Mouse (Mus musculus) small intestine, adult 2 months (tissue): ENCODE data around the gene Gm3250. TPM values are rescaled to one million over a fixed set of nuclear protein-coding genes. Genes with fewer than 3 reads are reported as not detected.
"Not testable (repeated sequence)": the region's sequence is repeated elsewhere in the genome, so short reads cannot be mapped to it uniquely, and the experiment has no call there.

Experiments used
- H3K27ac ChIP-seq: fragments of 200-500 bp; 2 replicates; pipeline ENCODE4 v1.5.1; 2012; ENCODE audit warnings: low read depth, low read length, control low read depth, inconsistent platforms; ENCODE audit not compliant: insufficient read depth
- H3K27me3 ChIP-seq: fragments of 200-500 bp; 2 replicates; pipeline ENCODE4 v1.6.1; 2012; ENCODE audit warnings: mild to moderate bottlenecking, moderate library complexity, low read length, inconsistent platforms; ENCODE audit not compliant: control insufficient read depth, insufficient read depth
- H3K36me3 ChIP-seq: fragments of 200-500 bp; 2 replicates; pipeline ENCODE4 v1.6.1; 2012; ENCODE audit warnings: mild to moderate bottlenecking, low read length, control low read depth, inconsistent platforms; ENCODE audit not compliant: control insufficient read depth, insufficient read depth
- H3K4me1 ChIP-seq: fragments of 200-500 bp; 2 replicates; pipeline ENCODE4 v1.6.1; 2012; ENCODE audit warnings: low read length, inconsistent platforms, mixed read lengths; ENCODE audit not compliant: control insufficient read depth, insufficient read depth, insufficient read length
- H3K4me3 ChIP-seq: fragments of 200-500 bp; 2 replicates; pipeline ENCODE4 v1.5.1; 2012; ENCODE audit warnings: low read depth, mild to moderate bottlenecking, control low read depth, inconsistent platforms, low read length, moderate library complexity
- CTCF ChIP-seq: fragments of 200-500 bp; IDR thresholded peaks from 2 replicates; pipeline ENCODE4 v1.5.1; 2012; ENCODE audit warnings: low read depth, mild to moderate bottlenecking, control low read depth, inconsistent platforms, low read length, moderate library complexity, mixed read lengths; ENCODE audit not compliant: insufficient replicate concordance, insufficient read length; ENCODE audit errors: extremely low read depth
- POLR2A ChIP-seq: fragments of 200-500 bp; IDR thresholded peaks from 2 replicates; pipeline ENCODE4 v1.6.1; 2012; ENCODE audit warnings: low read depth, mild to moderate bottlenecking, control low read depth, inconsistent platforms, low read length, moderate library complexity
- WGBS: fragments of 180-500 bp; shearing (Covaris S2); methylation state at CpG from one replicate; pipeline ENCODE4 v1.1.7; 2018; 5-methylcytosine and 5-hydroxymethylcytosine counted together
- polyA plus RNA-seq: library from polyadenylated mRNA; depleted of rRNA; stranded (reverse); fragments of >200 nt; gene quantifications from 2 replicates; pipeline ENCODE4 v1.2.3, GENCODE M21; 2012; rRNA removed

The Gm3250 gene
- polyA plus RNA-seq: not detected in 2 replicates

- not testable (repeated sequence) for H3K27me3 ChIP-seq, H3K4me3 ChIP-seq, H3K36me3 ChIP-seq, H3K4me1 ChIP-seq, H3K27ac ChIP-seq
- WGBS: 50% methylated on average over 1 of the region's 1 CpGs
Observed at GRCm38 (mm10) chr10:77782442-77782841, at the start of gene Gm3250. Gm3250 (minus strand) TSS chr10:77782542.

GRCm38 (mm10) chr10:77826951-77827350 lies 44.6 kb upstream of the Gm3250 start, which contains the start of gene Krtap10-4:
Krtap10-4 (minus strand) TSS chr10:77827095.
- Histone ChIP-seq H3K36me3 (no peaks in the 10 kb centered on the region), H3K4me3 (no peak within 1 kb of the TSS), H3K27ac (no peak within 1 kb of the TSS), H3K4me1 (no peaks in the 10 kb centered on the region), H3K27me3 (no peaks in the 10 kb centered on the region)
- WGBS: 57% methylated on average over 6 of the region's 6 CpGs
- TF ChIP-seq CTCF: no peak
- no peak for TF ChIP-seq POLR2A

- Histone ChIP-seq H3K4me1 (no peaks in the 10 kb centered on the region), H3K4me3 (no peak overlapping the region), H3K27me3 (no peaks in the 10 kb centered on the region), H3K27ac (no peak overlapping the region), H3K36me3 (no peaks in the 10 kb centered on the region)
- TF ChIP-seq POLR2A: no peak
- no peak for TF ChIP-seq CTCF
- 60% methylated on average over 4 of the region's 4 CpGs for WGBS
Observed at GRCm38 (mm10) chr10:77819203-77819602, 36.9 kb upstream of the Gm3250 start.

GRCm38 (mm10) chr10:77818523-77818922 lies 36.2 kb upstream of the Gm3250 start:
- H3K4me1 ChIP-seq: no peaks in the 10 kb centered on the region
- over 99% methylated on average over 4 of the region's 4 CpGs for WGBS
- H3K27me3 ChIP-seq: no peaks in the 10 kb centered on the region
- H3K27ac ChIP-seq: no peak overlapping the region
- no peaks in the 10 kb centered on the region for H3K36me3 ChIP-seq
- no peak for TF ChIP-seq CTCF
- H3K4me3 ChIP-seq: no peak overlapping the region

- H3K36me3 ChIP-seq: no peaks in the 10 kb centered on the region
- whole genome bisulfite sequencing: 21% methylated on average over 5 of the region's 5 CpGs
- peak; percentile 66; the same call in 1 of the 2 replicates for TF ChIP-seq CTCF
- no peak for TF ChIP-seq POLR2A
- no peak overlapping the region for H3K27ac ChIP-seq
- H3K4me3 ChIP-seq: no peak overlapping the region
- H3K4me1 ChIP-seq: no peaks in the 10 kb centered on the region
- no peaks in the 10 kb centered on the region for H3K27me3 ChIP-seq
Observed at GRCm38 (mm10) chr10:77815514-77815913, 33.2 kb upstream of the Gm3250 start.

GRCm38 (mm10) chr10:77814382-77814781 lies 32.0 kb upstream of the Gm3250 start, which contains the start of gene Gm2696:
Gm2696 (plus strand) TSS chr10:77814682.
- TF ChIP-seq POLR2A: no peak
- TF ChIP-seq CTCF: no peak

GRCm38 (mm10) chr10:77811743-77812142 lies 29.4 kb upstream of the Gm3250 start, which contains the start of gene Gm9507:
Gm9507 (minus strand) TSS chr10:77811843.
- 55% methylated on average over 5 of the region's 5 CpGs for WGBS
- Histone ChIP-seq H3K4me3 (no peak within 1 kb of the TSS), H3K27me3 (no peaks in the 10 kb centered on the region), H3K4me1 (no peaks in the 10 kb centered on the region), H3K27ac (no peak within 1 kb of the TSS), H3K36me3 (no peaks in the 10 kb centered on the region)
- TF ChIP-seq CTCF: no peak
- no peak for TF ChIP-seq POLR2A

More at GRCm38 (mm10) chr10:77814382-77814781, 32.0 kb upstream of the Gm3250 start, which contains the start of gene Gm2696:
- Histone ChIP-seq H3K4me1 (no peaks in the 10 kb centered on the region), H3K27ac (no peak within 1 kb of the TSS), H3K36me3 (no peaks in the 10 kb centered on the region), H3K4me3 (no peak within 1 kb of the TSS), H3K27me3 (no peaks in the 10 kb centered on the region)
- 41% methylated on average over 4 of the region's 4 CpGs for WGBS

- Histone ChIP-seq H3K27ac (no peak overlapping the region), H3K4me3 (no peak overlapping the region), H3K27me3 (no peaks in the 10 kb centered on the region), H3K4me1 (0 out of 2 replicates have a peak, but pooled peaks cover under 1% of the 10 kb centered on the region), H3K36me3 (no peaks in the 10 kb centered on the region)
- WGBS: 22% methylated on average over 3 of the region's 3 CpGs
- TF ChIP-seq POLR2A (no peak), CTCF (no peak)
Observed at GRCm38 (mm10) chr10:77804095-77804494, 21.8 kb upstream of the Gm3250 start.
